Mouse (Mus musculus) CH12.LX (cell line): ENCODE results near the gene Ntng1. TPM values are rescaled to one million over a fixed set of nuclear protein-coding genes. Genes with fewer than 3 reads are reported as not detected.

ENCODE experiments used
- DNase-seq: peaks from one replicate; pipeline ENCODE4 v3.0.0-alpha.2; 2013; ENCODE audit errors: extremely low read depth
- H3K27ac ChIP-seq: 2 replicates; pipeline ENCODE4 v1.5.1; 2012; ENCODE audit warnings: low read depth, mild to moderate bottlenecking, control low read depth, moderate library complexity; ENCODE audit not compliant: insufficient read depth
- H3K27me3 ChIP-seq: replicated peaks from 2 replicates; pipeline ENCODE3; 2012; ENCODE audit warnings: inconsistent platforms
- H3K36me3 ChIP-seq, 2 experiments: replicated peaks in 1 of 2; 2 replicates each; pipeline versions ENCODE3 to v1.6.1; 2012; ENCODE audit warnings: inconsistent platforms in 1 of 2, low read length in 1 of 2, mild to moderate bottlenecking in 1 of 2, mixed read lengths in 1 of 2, moderate library complexity in 1 of 2; ENCODE audit not compliant: control insufficient read depth in 1 of 2, insufficient read depth in 1 of 2
- H3K4me1 ChIP-seq, 2 experiments: 2 replicates each; pipeline ENCODE4 v1.6.1; 2012; ENCODE audit warnings: inconsistent platforms in 1 of 2, moderate library complexity in 1 of 2; ENCODE audit not compliant: insufficient read depth in 2 of 2, control insufficient read depth in 1 of 2
- H3K4me2 ChIP-seq: 2 replicates; pipeline ENCODE4 v1.6.1; 2012; ENCODE audit warnings: low read depth, mild to moderate bottlenecking, control low read depth; ENCODE audit not compliant: poor library complexity, insufficient read depth, severe bottlenecking
- H3K4me3 ChIP-seq, 3 experiments: fragments of 150-350 bp in 1 of 3; sonication (generic) in 1 of 3; replicated peaks in 1 of 3; 2 replicates each; pipeline versions ENCODE3 to v1.5.1; 2011 to 2012; ENCODE audit warnings: low read depth in 2 of 3, low read length in 2 of 3, mild to moderate bottlenecking in 2 of 3, moderate library complexity in 2 of 3, control low read depth in 1 of 3, improper control_type of control experiment in 1 of 3, inconsistent platforms in 1 of 3, mixed read lengths in 1 of 3; ENCODE audit not compliant: poor library complexity in 1 of 3
- H3K79me2 ChIP-seq: replicated peaks from 2 replicates; pipeline ENCODE4 v1.6.1; 2012; ENCODE audit warnings: mild to moderate bottlenecking, moderate library complexity; ENCODE audit not compliant: control insufficient read depth, poor library complexity, insufficient read depth, severe bottlenecking; ENCODE audit errors: extremely low read depth
- H3K9ac ChIP-seq: 2 replicates; pipeline ENCODE4 v1.6.1; 2012; ENCODE audit warnings: low read depth, mild to moderate bottlenecking, control low read depth, moderate library complexity; ENCODE audit not compliant: insufficient read depth
- H3K9me3 ChIP-seq: replicated peaks from 2 replicates; pipeline ENCODE3; 2012; ENCODE audit warnings: low read length, inconsistent platforms, mixed read lengths
- BHLHE40 ChIP-seq: IDR thresholded peaks from 2 replicates; pipeline ENCODE4 v1.6.1; 2011; ENCODE audit warnings: mild to moderate bottlenecking, low read depth, low read length, improper control_type of control experiment
- ELF1 ChIP-seq: IDR thresholded peaks from 2 replicates; pipeline ENCODE4 v1.6.1; 2014; ENCODE audit warnings: low read depth, mild to moderate bottlenecking, inconsistent platforms, low read length, improper control_type of control experiment
- EP300 ChIP-seq: IDR thresholded peaks from 2 replicates; pipeline ENCODE4 v1.6.1; 2011; ENCODE audit warnings: low read length, improper control_type of control experiment
- ETS1 ChIP-seq: conservative IDR thresholded peaks from 2 replicates; pipeline ENCODE4 v1.6.1; 2012; ENCODE audit warnings: low read depth, mild to moderate bottlenecking, inconsistent platforms, low read length, improper control_type of control experiment, moderate library complexity
- GABPA ChIP-seq: IDR thresholded peaks from 2 replicates; pipeline ENCODE4 v1.6.1; 2012; ENCODE audit warnings: low read depth, low read length, improper control_type of control experiment, inconsistent platforms; ENCODE audit not compliant: insufficient replicate concordance
- IRF4 ChIP-seq: IDR thresholded peaks from 2 replicates; pipeline ENCODE4 v1.6.1; 2014; ENCODE audit warnings: low read depth, mild to moderate bottlenecking, inconsistent platforms, low read length, improper control_type of control experiment
- JUND ChIP-seq: conservative IDR thresholded peaks from 2 replicates; pipeline ENCODE4 v1.6.1; 2011; ENCODE audit warnings: low read depth, low read length, improper control_type of control experiment
- MAX ChIP-seq: IDR thresholded peaks from 2 replicates; pipeline ENCODE4 v1.6.1; 2011; ENCODE audit warnings: low read length, improper control_type of control experiment
- MXI1 ChIP-seq: IDR thresholded peaks from 2 replicates; pipeline ENCODE4 v1.6.1; 2011; ENCODE audit warnings: mild to moderate bottlenecking, low read depth, low read length, improper control_type of control experiment
- MYC ChIP-seq: IDR thresholded peaks from 2 replicates; pipeline ENCODE4 v1.6.1; 2011; ENCODE audit warnings: low read depth, mild to moderate bottlenecking, improper control_type of control experiment, low read length
- NELFE ChIP-seq: IDR thresholded peaks from 2 replicates; pipeline ENCODE4 v1.6.1; 2011; ENCODE audit warnings: low read depth, low read length, improper control_type of control experiment
- NRF1 ChIP-seq: IDR thresholded peaks from 2 replicates; pipeline ENCODE4 v1.6.1; 2014; ENCODE audit warnings: low read depth, mild to moderate bottlenecking, inconsistent platforms, low read length, improper control_type of control experiment, moderate library complexity
- POLR2A ChIP-seq: IDR thresholded peaks from 2 replicates; pipeline ENCODE4 v1.6.1; 2011; ENCODE audit warnings: low read depth, mild to moderate bottlenecking, improper control_type of control experiment, low read length
- POLR2AphosphoS2 ChIP-seq: IDR thresholded peaks from 2 replicates; pipeline ENCODE4 v1.6.1; 2011; ENCODE audit warnings: low read depth, low read length, improper control_type of control experiment
- RAD21 ChIP-seq: IDR thresholded peaks from 2 replicates; pipeline ENCODE4 v1.6.1; 2011; ENCODE audit warnings: low read depth, mild to moderate bottlenecking, low read length, improper control_type of control experiment, moderate library complexity
- SIN3A ChIP-seq: IDR thresholded peaks from 2 replicates; pipeline ENCODE4 v1.6.1; 2012; ENCODE audit warnings: low read length, improper control_type of control experiment, inconsistent platforms
- TBP ChIP-seq: conservative IDR thresholded peaks from 2 replicates; pipeline ENCODE4 v1.6.1; 2011; ENCODE audit warnings: low read depth, low read length, improper control_type of control experiment
- TCF12 ChIP-seq: IDR thresholded peaks from 2 replicates; pipeline ENCODE4 v1.6.1; 2014; ENCODE audit warnings: low read depth, mild to moderate bottlenecking, inconsistent platforms, low read length, improper control_type of control experiment
- USF2 ChIP-seq: conservative IDR thresholded peaks from 2 replicates; pipeline ENCODE4 v1.6.1; 2011; ENCODE audit warnings: low read depth, low read length, improper control_type of control experiment
- ZC3H11A ChIP-seq: IDR thresholded peaks from 2 replicates; pipeline ENCODE4 v1.6.1; 2012; ENCODE audit warnings: low read depth, mild to moderate bottlenecking, inconsistent platforms, low read length, improper control_type of control experiment
- ZNF384 ChIP-seq: IDR thresholded peaks from 2 replicates; pipeline ENCODE4 v1.6.1; 2012; ENCODE audit warnings: low read depth, low read length, improper control_type of control experiment, inconsistent platforms
- dilution Hi-C: fragments of 300-500 bp; cut with MboI; formaldehyde crosslinking; loops from 2 replicates; pipeline ENCODE4 v1.14.3; 2020; ENCODE audit warnings: low sequenced_read_pairs; ENCODE audit not compliant: extremely low pct_unique_long_range_greater_than_20kb, extremely low pct_ligation_motif_present
- in situ Hi-C: fragments of 300-500 bp; cut with MboI; formaldehyde crosslinking; loops from 3 replicates; pipeline ENCODE4 v1.14.3; 2019; ENCODE audit warnings: low sequenced_read_pairs, low pct_ligation_motif_present, low pct_unique_long_range_greater_than_20kb, mixed read lengths
- polyA plus RNA-seq: library from polyadenylated mRNA; unstranded; fragments of >175 nt; gene quantifications from 2 replicates; pipeline ENCODE4 v1.2.1, GENCODE M21; 2012; ENCODE audit warnings: low read depth; ENCODE audit not compliant: insufficient read length
- total RNA-seq, 2 experiments: library from RNA; depleted of rRNA; stranded (reverse); fragments of 300-350 nt in 1 of 2; fragments of >200 nt in 1 of 2; gene quantifications; 2 replicates each; pipeline ENCODE4 v1.2.3; 2012 to 2014

The Ntng1 gene
- total and polyA plus RNA-seq, 3 experiments = not detected

- no peak for TF ChIP-seq TCF12
- H3K4me2 ChIP-seq = no peak overlapping the region
Measured at GRCm38 (mm10) chr3:110010441-110010840, 133.4 kb downstream of the Ntng1 start.

GRCm38 (mm10) chr3:110000349-110000748 lies 143.5 kb downstream of the Ntng1 start:
- Histone ChIP-seq H3K27me3 (no peaks in the 10 kb centered on the region), H3K9ac (no peak overlapping the region), H3K4me1 (no peaks in the 10 kb centered on the region), H3K36me3 (no peaks in the 10 kb centered on the region), H3K4me2 (no peak overlapping the region), H3K27ac (no peak overlapping the region), H3K79me2 (no peaks in the 10 kb centered on the region), H3K9me3 (peaks cover 45% of the 10 kb centered on the region), H3K4me3 (no peak overlapping the region)
- TF ChIP-seq MAX = no peak
- no peak for TF ChIP-seq NELFE
- no peak for TF ChIP-seq BHLHE40
- no peak for TF ChIP-seq USF2
- no peak for TF ChIP-seq MYC
- TF ChIP-seq ELF1 = no peak
- no peak for TF ChIP-seq POLR2A
- no peak for TF ChIP-seq RAD21
- no peak for TF ChIP-seq IRF4
- no peak for TF ChIP-seq ETS1
- TF ChIP-seq GABPA = no peak
- no peak for TF ChIP-seq NRF1
- no peak for TF ChIP-seq JUND
- TF ChIP-seq ZNF384 = no peak
- TF ChIP-seq EP300 = no peak
- dilution Hi-C loops (no loop called here), in situ Hi-C loops (no loop called here)
- DNase-seq = no peak

More at GRCm38 (mm10) chr3:110010441-110010840, 133.4 kb downstream of the Ntng1 start:
- Histone ChIP-seq H3K4me3 (no peak overlapping the region), H3K27ac (no peak overlapping the region), H3K79me2 (no peaks in the 10 kb centered on the region), H3K4me1 (no peaks in the 10 kb centered on the region), H3K27me3 (no peaks in the 10 kb centered on the region), H3K9me3 (peaks cover 41% of the 10 kb centered on the region), H3K36me3 (no peaks in the 10 kb centered on the region), H3K9ac (no peak overlapping the region)
- dilution Hi-C loops (no loop called here), in situ Hi-C loops (no loop called here)
- no peak for DNase-seq

- H3K27ac ChIP-seq = no peak overlapping the region
- DNase-seq = no peak
- peaks cover 38% of the 10 kb centered on the region for H3K9me3 ChIP-seq
- no peaks in the 10 kb centered on the region for H3K4me1 ChIP-seq
- H3K4me3 ChIP-seq = no peak overlapping the region
- TF ChIP-seq MXI1 (no peak), ETS1 (no peak), ZC3H11A (no peak), TBP (no peak), TCF12 (no peak), SIN3A (no peak), POLR2AphosphoS2 (no peak)
- H3K36me3 ChIP-seq = no peaks in the 10 kb centered on the region
- no peak overlapping the region for H3K9ac ChIP-seq
- no peaks in the 10 kb centered on the region for H3K79me2 ChIP-seq
- dilution Hi-C loops (no loop called here), in situ Hi-C loops (no loop called here)
- no peak overlapping the region for H3K4me2 ChIP-seq
- H3K27me3 ChIP-seq = no peaks in the 10 kb centered on the region
Measured at GRCm38 (mm10) chr3:109995663-109996024, 148.2 kb downstream of the Ntng1 start.
